Mouse (Mus musculus) CH12.LX (cell line): ENCODE measurements around the gene Ppm1j.

ENCODE experiments used
- CTCF ChIP-seq, 2 experiments: IDR thresholded peaks in 1 of 2; conservative IDR thresholded peaks in 1 of 2; 2 replicates each; pipeline ENCODE4 v1.5.1; 2011 to 2012; ENCODE audit warnings: low read depth in 2 of 2, low read length in 2 of 2, improper control_type of control experiment in 1 of 2, inconsistent platforms in 1 of 2, mild to moderate bottlenecking in 1 of 2, moderate library complexity in 1 of 2
- MAZ ChIP-seq: IDR thresholded peaks from 2 replicates; pipeline ENCODE4 v1.6.1; 2012; ENCODE audit warnings: low read depth, mild to moderate bottlenecking, inconsistent platforms, low read length, improper control_type of control experiment, moderate library complexity

GRCm38 (mm10) chr3:104770035-104770434, 10.8 kb upstream of the Ppm1j start:
- TF ChIP-seq CTCF (conservative IDR thresholded peaks at IDR 0.05 in 1 of 2, IDR thresholded peaks at IDR 0.05 in 1 of 2; ENCODE audit: low read depth in 2 of 2, low read length in 2 of 2) (peak in 1 of 2 experiments; percentile 73; a peak in 3 of 4 replicates), MAZ (no peak)
